Mouse (Mus musculus): Measurements from ENCODE around the gene Sult1c2.
"Not testable (repeated sequence)": the region's sequence is repeated elsewhere in the genome, so short reads cannot be mapped to it uniquely, and the experiment has no call there.

Gene Sult1c2

GRCm38 (mm10) chr17:53846206-53846605, at the start of gene Sult1c2:
Gene Sult1c2, minus strand, starts transcription at chr17:53846339.
- DNase-seq (ENCODE audit: low read depth, low spot score) = no peak

- not testable (repeated sequence) for DNase-seq (ENCODE audit: low read depth, low spot score)
Observed at GRCm38 (mm10) chr17:53879006-53879675, 33.0 kb upstream of the Sult1c2 start.

GRCm38 (mm10) chr17:53874433-53874832, 28.3 kb upstream of the Sult1c2 start:
- no peak for DNase-seq (ENCODE audit: low read depth, low spot score)

GRCm38 (mm10) chr17:53872192-53872591, 26.1 kb upstream of the Sult1c2 start:
- DNase-seq (ENCODE audit: low read depth, low spot score) = no peak

GRCm38 (mm10) chr17:53869931-53870330, 23.8 kb upstream of the Sult1c2 start:
- DNase-seq (ENCODE audit: low read depth, low spot score) = no peak

GRCm38 (mm10) chr17:53865260-53865955, 19.3 kb upstream of the Sult1c2 start:
- no peak for DNase-seq (ENCODE audit: low read depth, low spot score)

- DNase-seq (ENCODE audit: low read depth, low spot score) = no peak
Observed at GRCm38 (mm10) chr17:53860548-53860947, 14.4 kb upstream of the Sult1c2 start.

GRCm38 (mm10) chr17:53854992-53855391, 8.9 kb upstream of the Sult1c2 start:
- DNase-seq (ENCODE audit: low read depth, low spot score) = no peak

- DNase-seq (ENCODE audit: low read depth, low spot score) = no peak
Observed at GRCm38 (mm10) chr17:53845796-53846195, 343 bp downstream of the Sult1c2 start.

- no peak for DNase-seq (ENCODE audit: low read depth, low spot score)
Observed at GRCm38 (mm10) chr17:53833366-53833765, 12.8 kb downstream of the Sult1c2 start.

GRCm38 (mm10) chr17:53803974-53804373, 42.2 kb downstream of the Sult1c2 start:
- DNase-seq (ENCODE audit: low read depth, low spot score) = not testable (repeated sequence)

GRCm38 (mm10) chr17:53783381-53783780, 62.8 kb downstream of the Sult1c2 start:
- no peak for DNase-seq (ENCODE audit: low read depth, low spot score)

All from c-Kit-negative CD71-positive TER-119-positive erythroid progenitor cells, embryonic 14.5 days (primary cell).